In genomic region chr10:121409717-121410116, GRCm38 (mm10) we compare ENCODE assay signal across 10 mouse cellular contexts. TPM values are rescaled to one million over a fixed set of nuclear protein-coding genes. Genes with fewer than 3 reads are reported as not detected.
DNase-seq lines count a peak whose midpoint lies in the region; ATAC-seq and TF ChIP-seq lines count a peak whose summit lies in the region.
"Had no signal": no experiment of that assay in that cellular context is flagged by ENCODE, and none has a peak within 500 bp of the region (broad histone marks: within the 10 kb centered on the region; RNA-seq: fewer than 3 reads in every experiment).

No protein-coding gene starts in this region.

- WGBS in hindbrain, embryonic 11.5 days, result 74% methylated on average over 7 of the region's 7 CpGs
- WGBS in hindbrain, embryonic 16.5 days, result 73% methylated on average over 7 of the region's 7 CpGs
- 70% methylated on average over 7 of the region's 7 CpGs for WGBS in embryonic facial prominence, embryonic 10.5 days
- WGBS in lung, postnatal 0 days, result 43% methylated on average over 7 of the region's 7 CpGs

- peak; percentile 43; the same call in 1 of the 2 replicates for TF ChIP-seq CTCF in G1E (IDR thresholded peaks at IDR 0.05; ENCODE audit: low read depth, low read length)
- peak; percentile 90 for TF ChIP-seq CTCF in lung, postnatal 0 days (IDR thresholded peaks at IDR 0.05)

- no peaks in the 10 kb centered on the region for H3K27me3 ChIP-seq in hindbrain, embryonic 11.5 days (ENCODE audit: control insufficient read depth, insufficient read depth, low read length)
- no peaks in the 10 kb centered on the region for H3K27me3 ChIP-seq in hindbrain, embryonic 16.5 days (replicated peaks; ENCODE audit: control insufficient read depth, insufficient read depth, low read length)
- H3K27me3 ChIP-seq in G1E (ENCODE audit: insufficient read depth, low read length), result peaks cover 6% of the 10 kb centered on the region; the same call in 1 of the 2 replicates
- H3K27me3 ChIP-seq in embryonic facial prominence, embryonic 10.5 days (replicated peaks; ENCODE audit: low read depth, poor library complexity, severe bottlenecking), result no peaks in the 10 kb centered on the region
- no peaks in the 10 kb centered on the region for H3K27me3 ChIP-seq in lung, postnatal 0 days (replicated peaks; ENCODE audit: insufficient read depth, low read length)
- H3K27me3 ChIP-seq: heart, embryonic 13.5 days; neural tube, embryonic 12.5 days had no signal

- H3K27ac ChIP-seq in hindbrain, embryonic 11.5 days (ENCODE audit: low read depth, low read length), result no peak overlapping the region
- no peak overlapping the region for H3K27ac ChIP-seq in hindbrain, embryonic 16.5 days (ENCODE audit: low read depth, low read length)
- H3K27ac ChIP-seq in embryonic facial prominence, embryonic 10.5 days (replicated peaks), result no peak overlapping the region
- H3K27ac ChIP-seq in lung, postnatal 0 days (ENCODE audit: low read length), result no peak overlapping the region
- H3K27ac ChIP-seq: heart, embryonic 13.5 days; neural tube, embryonic 12.5 days had no signal

- no peak for ATAC-seq in hindbrain, embryonic 11.5 days (ENCODE audit: low FRiP score)
- no peak for ATAC-seq in hindbrain, embryonic 16.5 days
- no peak for ATAC-seq in G1E (ENCODE audit: extremely low read depth, insufficient number of reproducible peaks, low FRiP score, poor library complexity, severe bottlenecking)
- peak; percentile 79 for ATAC-seq in lung, postnatal 0 days

- H3K4me1 ChIP-seq in hindbrain, embryonic 11.5 days (replicated peaks; ENCODE audit: control insufficient read depth, insufficient read depth, low read length), result no peaks in the 10 kb centered on the region
- no peaks in the 10 kb centered on the region for H3K4me1 ChIP-seq in hindbrain, embryonic 16.5 days (ENCODE audit: control insufficient read depth, insufficient read depth, low read depth, low read length)
- no peaks in the 10 kb centered on the region for H3K4me1 ChIP-seq in G1E (ENCODE audit: insufficient read depth, low read depth, low read length)
- H3K4me1 ChIP-seq in embryonic facial prominence, embryonic 10.5 days, result peaks cover 18% of the 10 kb centered on the region
- H3K4me1 ChIP-seq in lung, postnatal 0 days (ENCODE audit: insufficient read depth, low read depth, low read length), result no peaks in the 10 kb centered on the region
- H3K4me1 ChIP-seq: heart, embryonic 13.5 days; neural tube, embryonic 12.5 days had no signal

- peak; percentile 70 for DNase-seq in hindbrain, embryonic 11.5 days (ENCODE audit: low spot score)
- DNase-seq in A20 (ENCODE audit: low read depth, low spot score) (peak; percentile 66), G1E (ENCODE audit: low spot score) (peak; percentile 20)
- DNase-seq in embryonic facial prominence, embryonic 10.5 days (ENCODE audit: low spot score), result peak; percentile 49
- DNase-seq in lung, postnatal 0 days (ENCODE audit: low spot score), result peak; percentile 88
- DNase-seq in ovary, postnatal 36 days (ENCODE audit: low spot score), result no peak
- DNase-seq in gastrocnemius, postnatal 10 days, result no peak

- H3K4me2 ChIP-seq in hindbrain, embryonic 11.5 days (replicated peaks; ENCODE audit: low read depth, low read length), result no peak overlapping the region
- H3K4me2 ChIP-seq in hindbrain, embryonic 16.5 days (ENCODE audit: low read length), result no peak overlapping the region
- H3K4me2 ChIP-seq in lung, postnatal 0 days (replicated peaks; ENCODE audit: low read depth, low read length), result no peak overlapping the region
- H3K4me2 ChIP-seq: heart, embryonic 13.5 days; neural tube, embryonic 12.5 days had no signal

- no peak overlapping the region for H3K9ac ChIP-seq in hindbrain, embryonic 11.5 days (ENCODE audit: low read depth, low read length)
- H3K9ac ChIP-seq in hindbrain, embryonic 16.5 days (ENCODE audit: low read depth, low read length), result no peak overlapping the region
- H3K9ac ChIP-seq in lung, postnatal 0 days (replicated peaks; ENCODE audit: low read depth), result no peak overlapping the region
- H3K9ac ChIP-seq: heart, embryonic 13.5 days; neural tube, embryonic 12.5 days had no signal

- H3K36me3 ChIP-seq in hindbrain, embryonic 11.5 days (ENCODE audit: control insufficient read depth, insufficient read depth, low read length), result no peaks in the 10 kb centered on the region
- no peaks in the 10 kb centered on the region for H3K36me3 ChIP-seq in hindbrain, embryonic 16.5 days (ENCODE audit: control insufficient read depth, insufficient read depth, low read length)
- H3K36me3 ChIP-seq in G1E (replicated peaks), result no peaks in the 10 kb centered on the region
- peaks cover 35% of the 10 kb centered on the region for H3K36me3 ChIP-seq in embryonic facial prominence, embryonic 10.5 days (replicated peaks)
- peaks cover 20% of the 10 kb centered on the region; the same call in 1 of the 2 replicates for H3K36me3 ChIP-seq in lung, postnatal 0 days (ENCODE audit: insufficient read depth, low read length)

- H3K4me3 ChIP-seq in hindbrain, embryonic 11.5 days (ENCODE audit: low read depth, low read length), result no peak overlapping the region
- H3K4me3 ChIP-seq in hindbrain, embryonic 16.5 days (ENCODE audit: low read length), result no peak overlapping the region
- no peak overlapping the region for H3K4me3 ChIP-seq in G1E (ENCODE audit: low read depth, low read length)
- H3K4me3 ChIP-seq in embryonic facial prominence, embryonic 10.5 days, result no peak overlapping the region
- no peak overlapping the region for H3K4me3 ChIP-seq in lung, postnatal 0 days (ENCODE audit: low read depth, low read length)
- H3K4me3 ChIP-seq: heart, embryonic 13.5 days; neural tube, embryonic 12.5 days had no signal

- H3K9me3 ChIP-seq in hindbrain, embryonic 11.5 days (ENCODE audit: control insufficient read depth, low read length), result no peaks in the 10 kb centered on the region
- no peaks in the 10 kb centered on the region for H3K9me3 ChIP-seq in hindbrain, embryonic 16.5 days (ENCODE audit: control insufficient read depth, low read length)
- H3K9me3 ChIP-seq in G1E (replicated peaks), result no peaks in the 10 kb centered on the region
- no peaks in the 10 kb centered on the region for H3K9me3 ChIP-seq in embryonic facial prominence, embryonic 10.5 days
- H3K9me3 ChIP-seq in lung, postnatal 0 days (ENCODE audit: low read length), result no peaks in the 10 kb centered on the region
- H3K9me3 ChIP-seq: heart, embryonic 13.5 days; neural tube, embryonic 12.5 days had no signal

- no peak for TF ChIP-seq EP300 in lung, postnatal 0 days (IDR thresholded peaks at IDR 0.05)

RNA-seq across cellular contexts. Expression of gene Gns, which starts 44.8 kb away (rescaled TPM):
- 38.8 and 41.2 TPM in 2 replicates for polyA plus RNA-seq in hindbrain, embryonic 11.5 days (2014; fragmentation: Nextera tagmentation; extraction: Ambion mirVana)
- 39.7 and 43.1 TPM in 2 replicates for polyA plus RNA-seq in hindbrain, embryonic 16.5 days (2015; fragmentation: Nextera tagmentation; extraction: Ambion mirVana)
- total RNA-seq in G1E (2014; fragmentation: Nextera tagmentation) (134 and 161 TPM in 2 replicates), G1E (2017) (133 and 138 TPM in 2 replicates)
- 33.4 and 52.8 TPM in 2 replicates for polyA plus RNA-seq in G1E (2012)
- polyA plus RNA-seq in embryonic facial prominence, embryonic 10.5 days (2016; fragmentation: Nextera tagmentation; extraction: Ambion mirVana), result 40.0 and 41.4 TPM in 2 replicates
- 40.8 and 41.4 TPM in 2 replicates for polyA plus RNA-seq in lung, postnatal 0 days (2015; fragmentation: Nextera tagmentation; extraction: Ambion mirVana)
- total RNA-seq in gastrocnemius, postnatal 10 days (2021), result 10 to 100 TPM; 43.5 to 57.5 TPM

RNA-seq across cellular contexts. Expression of gene Tbc1d30, which starts 58.6 kb away (rescaled TPM):
- polyA plus RNA-seq in hindbrain, embryonic 11.5 days (2014; fragmentation: Nextera tagmentation; extraction: Ambion mirVana), result 4.7 and 6.1 TPM in 2 replicates
- 16.6 and 19.5 TPM in 2 replicates for polyA plus RNA-seq in hindbrain, embryonic 16.5 days (2015; fragmentation: Nextera tagmentation; extraction: Ambion mirVana)
- total RNA-seq in G1E (2014; fragmentation: Nextera tagmentation) (not detected in 2 replicates), G1E (2017) (under 0.01 and 0.06 TPM in 2 replicates)
- polyA plus RNA-seq in G1E (2012), result not detected in 2 replicates
- 1.8 and 2.3 TPM in 2 replicates for polyA plus RNA-seq in embryonic facial prominence, embryonic 10.5 days (2016; fragmentation: Nextera tagmentation; extraction: Ambion mirVana)
- 4.2 and 4.4 TPM in 2 replicates for polyA plus RNA-seq in lung, postnatal 0 days (2015; fragmentation: Nextera tagmentation; extraction: Ambion mirVana)
- total RNA-seq in gastrocnemius, postnatal 10 days (2021), result under 1 TPM; 0.86 to 0.87 TPM

Comparison
In these comparisons a context has a peak if more than half of its experiments do, and no peak if none do; other contexts are left out.
1. DNase-seq: peak in hindbrain, embryonic 11.5 days (single experiment), A20 (single experiment), G1E (single experiment), embryonic facial prominence, embryonic 10.5 days (single experiment) and lung, postnatal 0 days (single experiment); none in ovary, postnatal 36 days (single experiment) and gastrocnemius, postnatal 10 days (single experiment).